Mouse (Mus musculus) layer of hippocampus, postnatal 25 days (tissue): ENCODE results near the gene Smim15. TPM values are rescaled to one million over a fixed set of nuclear protein-coding genes. Genes with fewer than 3 reads are reported as not detected.

Experiments used
- DNase-seq, 2 experiments: peaks; one replicate each; pipeline ENCODE4 v3.0.0; 2022; ENCODE audit warnings: mixed read lengths in 2 of 2, low spot score in 1 of 2; ENCODE audit errors: extremely low spot score in 1 of 2
- total RNA-seq, 2 experiments: library from RNA; stranded (reverse); gene quantifications; 2 replicates each; pipeline ENCODE4 v1.2.3; 2021

The Smim15 gene
- 10 to 100 TPM; 60.2 to 60.4 TPM for total RNA-seq

DNA sequence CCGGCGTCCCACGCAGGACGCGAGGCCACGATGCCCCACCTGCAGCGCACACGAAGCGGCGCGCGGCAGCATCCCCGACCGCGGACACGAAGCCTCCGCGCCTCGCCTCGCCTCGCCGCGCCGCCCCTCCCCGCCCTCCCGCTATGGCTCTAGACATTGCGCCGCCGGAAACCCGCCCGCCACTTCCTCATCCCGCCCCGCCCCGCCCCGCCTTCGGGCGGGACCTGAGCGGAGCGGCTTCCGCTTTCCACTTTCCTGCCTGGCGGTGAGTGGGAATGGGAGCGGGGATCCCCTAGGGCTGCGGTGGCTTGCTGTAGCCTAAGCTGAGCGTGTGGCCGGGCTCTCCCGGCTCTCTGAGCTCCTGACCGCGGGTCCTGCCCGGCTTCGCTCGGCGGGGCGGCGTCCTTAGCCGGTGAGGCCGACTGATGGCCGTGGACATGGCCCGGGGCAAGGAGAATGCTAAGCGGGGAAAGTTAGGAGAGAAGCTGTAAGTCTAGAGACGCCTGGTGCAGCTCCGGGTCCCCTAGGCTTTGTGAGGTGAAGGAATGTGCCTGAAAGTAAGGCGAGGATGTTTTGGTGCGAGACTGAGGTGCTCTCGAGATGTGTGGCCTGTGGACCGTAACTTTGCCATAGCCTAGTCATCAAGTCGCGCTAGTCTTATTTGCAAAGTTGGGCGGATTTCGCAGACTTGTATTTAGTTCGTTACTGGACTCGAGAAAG, at the start of gene Smim15:
Gene Smim15 (plus strand): TSS at position 225 of the 720 bp plus-strand sequence.
- DNase-seq: peak; percentile 75 to 85

DNA sequence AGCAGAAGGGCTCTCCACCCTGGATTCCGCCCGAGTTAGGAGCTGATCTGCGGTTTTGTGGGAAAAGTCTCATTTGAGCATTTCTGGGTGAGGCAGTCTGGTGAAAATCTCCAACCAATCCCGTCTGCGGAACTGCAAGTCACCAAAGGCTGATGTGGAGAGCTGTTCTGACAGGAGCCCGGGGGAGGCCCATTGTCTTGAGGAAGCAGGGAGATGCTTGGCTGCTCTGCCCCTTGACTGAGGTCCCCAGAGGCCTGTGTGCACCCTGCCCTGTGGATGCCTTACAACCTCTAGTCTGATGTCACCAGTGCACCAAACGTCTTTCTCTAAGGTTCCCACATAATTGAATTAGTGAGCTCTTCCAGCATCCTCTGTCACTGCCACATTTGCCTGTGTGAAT, 49.0 kb upstream of the Smim15 start:
- no peak for DNase-seq

DNA sequence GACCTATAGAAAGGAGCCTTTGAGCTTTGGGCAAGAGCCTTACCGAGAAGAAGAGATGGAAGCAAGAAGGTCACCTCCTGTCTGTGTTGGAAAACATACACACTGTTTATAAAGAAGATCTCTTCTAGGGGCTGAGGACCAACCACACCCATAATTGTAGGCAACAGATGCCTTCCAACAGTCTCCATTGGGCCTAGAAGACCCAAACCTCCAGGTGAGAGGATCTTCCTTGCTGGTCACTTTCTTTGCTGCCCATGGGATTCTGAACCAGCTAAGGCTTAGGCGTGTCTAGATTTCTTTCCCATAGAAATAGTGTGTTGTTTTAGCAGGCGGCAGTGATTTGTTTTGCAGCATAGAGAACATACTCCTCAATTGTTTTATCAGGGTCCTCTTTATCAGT, 47.9 kb upstream of the Smim15 start:
- no peak for DNase-seq

DNA sequence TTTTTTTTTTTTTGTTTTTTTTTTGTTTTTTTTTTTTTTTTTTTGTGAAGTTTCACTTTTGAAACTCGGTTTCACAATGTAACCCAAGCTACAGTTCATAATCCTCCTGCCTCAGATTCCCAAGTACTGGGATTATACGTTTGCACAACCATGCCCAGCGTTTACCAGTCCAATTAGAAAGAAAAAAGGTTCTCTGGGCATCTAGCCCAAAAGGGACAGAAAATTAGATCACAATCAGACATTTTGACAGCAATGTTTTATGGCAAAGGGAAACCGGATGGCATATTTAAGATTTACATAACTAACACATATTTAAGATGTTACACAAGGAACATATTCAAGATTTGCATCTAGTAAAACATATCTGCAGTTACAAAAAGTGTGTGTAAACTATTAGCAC, 36.4 kb upstream of the Smim15 start:
- no peak for DNase-seq

DNA sequence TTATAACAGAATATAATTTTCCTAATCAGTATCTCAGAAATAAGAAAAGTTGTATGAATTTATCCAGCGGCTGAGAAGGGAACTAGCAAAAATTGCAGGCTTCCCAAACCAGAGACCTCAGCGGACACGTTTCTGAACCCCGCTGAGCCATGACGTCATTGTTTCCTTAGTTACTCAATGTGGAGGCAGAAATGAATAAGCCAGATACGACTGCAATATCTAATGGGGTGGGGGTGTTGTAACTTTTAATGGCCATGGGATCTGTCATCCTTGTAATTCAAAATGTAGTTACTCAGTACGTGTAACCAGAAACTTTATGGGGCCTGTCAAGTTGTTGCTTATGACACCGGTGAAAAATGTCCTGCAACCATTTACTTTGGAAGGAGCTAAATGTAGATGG, 31.1 kb upstream of the Smim15 start:
- DNase-seq: no peak

DNA sequence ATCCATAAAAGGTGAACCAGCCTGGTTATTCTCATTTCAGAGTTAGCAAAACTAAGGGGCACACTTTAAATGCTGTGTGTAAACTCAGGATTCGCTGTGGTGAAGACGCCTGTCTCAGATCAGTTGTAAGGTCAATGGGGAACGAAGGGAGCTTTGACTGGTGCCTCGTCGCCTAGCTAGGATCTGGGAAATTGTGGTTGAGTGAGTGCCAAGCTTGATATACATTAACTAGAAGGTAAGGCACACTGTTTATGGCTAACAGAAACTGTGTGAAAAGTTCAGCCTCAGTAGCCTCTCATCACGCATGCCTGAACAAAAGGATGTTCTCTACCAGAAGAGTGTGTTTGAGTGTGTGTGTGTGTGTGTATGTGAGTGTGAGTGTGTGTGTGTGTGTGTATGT, 30.4 kb upstream of the Smim15 start:
- no peak for DNase-seq

DNA sequence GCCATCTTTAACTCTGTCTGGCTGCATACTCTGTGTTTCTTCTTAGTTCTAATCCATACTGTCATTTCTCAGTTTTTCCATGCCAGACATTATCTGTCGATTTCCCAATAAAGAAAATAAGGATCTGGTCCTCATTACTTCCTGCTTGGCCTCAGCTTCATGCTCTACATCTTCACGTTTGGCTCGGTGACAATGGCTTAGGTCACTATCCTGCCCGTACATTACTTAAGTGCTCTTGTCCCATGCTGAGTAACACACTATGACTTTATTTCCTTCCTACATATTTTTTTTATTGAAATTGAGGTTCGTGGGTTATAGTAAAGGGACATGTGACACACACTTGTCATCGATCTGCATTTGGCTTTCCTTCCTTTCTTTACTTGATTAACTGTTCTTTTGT, 29.1 kb upstream of the Smim15 start:
- no peak for DNase-seq

DNA sequence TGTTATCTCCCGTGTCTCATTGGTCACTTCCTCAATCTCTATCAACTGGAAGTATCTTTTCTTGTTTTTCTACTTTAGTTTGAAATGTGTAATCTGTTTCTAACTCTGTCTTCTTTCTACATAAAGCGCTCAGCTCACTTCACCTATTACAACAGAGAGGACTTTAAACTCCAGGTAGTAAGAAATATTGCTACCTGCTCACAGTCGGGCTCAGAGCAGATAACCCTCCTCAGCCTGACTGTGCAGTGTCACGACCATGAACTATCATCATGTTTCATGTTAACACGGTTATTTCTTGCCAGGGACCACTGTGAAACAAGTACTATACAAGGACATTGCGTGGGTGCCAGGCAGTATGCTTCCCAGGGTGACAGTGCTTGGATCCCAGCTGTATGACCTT, 26.9 kb upstream of the Smim15 start:
- DNase-seq: no peak

DNA sequence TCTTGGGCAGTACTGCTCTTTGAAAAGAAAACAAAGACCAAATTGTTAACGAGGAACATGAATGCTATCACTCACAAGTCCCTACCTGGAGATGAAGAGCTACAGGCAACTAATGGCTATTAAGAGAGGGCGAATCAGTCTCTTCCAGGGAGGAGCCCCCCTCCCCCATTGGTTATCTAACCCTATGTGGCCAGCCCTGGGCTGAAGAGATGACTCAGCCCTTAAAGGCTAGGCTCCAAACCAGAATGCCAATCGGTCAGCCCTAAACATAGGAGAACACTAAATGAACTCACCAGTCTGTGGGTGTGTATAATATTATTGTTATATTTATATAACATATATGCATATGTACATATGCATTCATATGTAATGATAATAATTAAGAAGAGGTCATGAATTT, 18.4 kb upstream of the Smim15 start:
- DNase-seq: no peak

DNA sequence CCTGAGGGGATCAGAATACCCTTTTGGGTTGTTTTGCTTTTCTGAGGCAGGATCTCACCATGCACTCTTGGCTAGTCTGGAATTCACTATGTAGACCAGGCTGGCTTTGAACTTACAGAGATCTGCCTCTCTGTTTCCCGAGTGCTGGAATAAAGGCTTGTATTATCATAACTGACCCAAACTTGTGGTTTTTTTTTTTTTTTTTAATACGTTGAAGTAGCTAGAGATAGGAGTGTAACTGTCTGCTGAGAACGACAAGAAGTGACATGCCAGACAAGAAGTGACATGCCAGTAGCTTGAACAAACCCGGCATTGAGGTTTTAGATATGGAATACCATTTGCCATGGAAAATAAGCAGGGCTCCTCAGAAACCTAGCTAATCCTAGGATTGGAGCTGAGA, 11.5 kb upstream of the Smim15 start:
- no peak for DNase-seq

DNA sequence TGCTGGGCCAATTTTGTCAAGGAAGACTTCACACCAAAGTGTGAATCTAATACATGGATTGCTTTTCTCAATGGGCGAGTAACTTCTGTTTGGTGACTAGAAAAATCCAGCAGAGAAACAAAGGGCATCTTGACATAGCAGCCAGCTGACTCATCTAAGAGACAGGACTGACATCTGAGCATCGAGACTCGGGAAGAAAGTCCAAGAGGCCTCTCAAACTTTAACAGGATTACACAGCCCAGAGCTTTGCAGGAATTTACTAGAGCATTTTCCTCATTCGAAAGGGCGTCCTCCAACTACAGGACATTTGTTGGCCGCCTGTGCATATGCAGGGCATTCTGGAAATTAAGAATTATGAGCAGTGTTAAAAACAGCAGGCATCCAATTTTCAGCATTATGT, 4.9 kb upstream of the Smim15 start:
- no peak for DNase-seq

DNA sequence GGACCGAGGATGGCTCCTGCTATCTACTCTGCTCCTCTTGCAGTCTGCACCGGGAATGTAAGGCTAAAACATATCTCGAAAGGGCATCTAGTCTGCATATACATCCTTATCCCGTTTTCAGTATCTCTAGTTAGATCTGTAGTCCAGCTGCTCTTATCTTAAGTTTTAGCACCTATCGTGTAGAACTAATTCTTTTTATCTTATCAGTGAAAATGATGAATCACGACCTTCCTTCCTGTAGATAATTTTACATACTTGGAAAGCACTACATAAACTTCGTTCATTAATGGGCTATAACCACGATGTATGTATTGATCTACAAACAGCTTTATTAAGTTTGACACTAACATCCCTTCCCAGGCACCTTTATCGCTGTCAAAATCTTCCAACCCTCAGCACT, 4.3 kb upstream of the Smim15 start:
- DNase-seq: no peak

DNA sequence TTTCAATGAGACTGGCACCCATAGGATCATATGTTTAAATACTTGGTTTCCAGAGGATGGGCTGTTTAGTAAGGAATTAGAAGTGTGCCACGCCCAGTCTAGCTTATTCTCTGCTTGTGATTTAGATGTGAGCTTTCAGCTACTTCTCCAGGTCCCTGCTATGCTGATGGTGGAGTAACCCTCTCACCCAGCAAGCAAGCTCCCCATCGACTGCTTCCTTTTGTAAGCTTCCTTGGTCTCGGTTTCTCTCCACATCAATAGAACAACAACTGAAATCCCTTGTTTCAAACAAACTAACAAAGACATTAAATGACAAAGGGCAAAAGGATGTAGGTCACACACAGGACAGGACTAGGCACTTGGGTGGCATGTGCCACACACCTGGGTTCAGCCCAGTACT, 3.8 kb upstream of the Smim15 start:
- DNase-seq: no peak

DNA sequence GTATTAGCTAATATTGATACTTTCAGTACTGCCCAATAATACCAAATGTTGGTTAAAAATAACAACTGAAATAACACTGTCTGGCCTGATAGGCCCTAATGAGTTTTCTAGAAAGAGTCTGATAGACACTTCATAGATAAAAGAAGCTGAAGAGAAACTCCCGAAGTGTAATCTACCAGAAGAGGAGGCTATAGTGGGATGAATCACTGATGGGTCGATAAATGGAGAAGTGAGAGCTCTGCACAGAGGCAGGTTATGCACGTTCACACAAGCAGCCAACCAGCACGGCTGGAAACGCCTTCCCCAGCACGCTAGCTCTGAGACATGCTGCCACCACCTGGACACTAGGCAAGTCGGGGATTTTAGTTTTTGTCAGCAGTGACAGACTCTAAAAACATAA, 2.9 kb upstream of the Smim15 start:
- peak; percentile 33 to 50 for DNase-seq

DNA sequence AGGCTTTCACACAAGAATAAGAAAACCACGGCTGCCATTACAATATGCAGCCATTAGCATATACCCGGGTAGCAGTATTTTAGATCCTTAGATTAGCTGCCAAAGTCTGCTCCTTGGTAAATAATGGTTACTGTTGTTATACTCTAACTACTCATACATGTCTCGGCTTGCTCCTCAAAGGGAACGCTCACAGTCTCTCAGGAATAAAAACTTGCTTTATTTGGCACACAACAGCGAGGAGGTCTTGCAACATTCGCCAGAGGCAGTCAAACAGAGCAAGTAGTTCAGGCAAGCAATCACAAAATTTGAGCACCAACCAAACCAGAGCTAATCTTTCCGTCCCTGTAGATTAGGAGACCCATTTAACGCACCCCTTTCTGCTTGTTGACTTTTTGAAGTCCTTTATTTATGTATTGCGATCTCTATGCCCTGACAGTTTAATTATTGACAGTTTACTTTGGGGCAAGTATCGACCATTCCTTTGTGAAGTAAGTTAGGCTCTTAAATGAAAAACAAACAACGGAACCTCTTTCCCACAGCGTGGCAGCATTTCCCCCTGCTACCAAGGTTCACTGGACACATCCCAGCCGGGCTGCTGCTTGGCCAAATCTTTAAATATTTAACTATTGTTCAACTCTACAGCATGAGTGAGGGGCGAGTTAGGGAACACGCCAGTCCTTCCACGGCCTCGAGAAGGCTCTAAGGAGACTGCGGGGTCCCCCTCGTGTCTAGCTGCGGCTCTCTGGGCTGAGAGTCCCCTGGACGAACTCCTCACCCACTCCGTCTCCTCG, 620 bp upstream of the Smim15 start:
- no peak for DNase-seq

DNA sequence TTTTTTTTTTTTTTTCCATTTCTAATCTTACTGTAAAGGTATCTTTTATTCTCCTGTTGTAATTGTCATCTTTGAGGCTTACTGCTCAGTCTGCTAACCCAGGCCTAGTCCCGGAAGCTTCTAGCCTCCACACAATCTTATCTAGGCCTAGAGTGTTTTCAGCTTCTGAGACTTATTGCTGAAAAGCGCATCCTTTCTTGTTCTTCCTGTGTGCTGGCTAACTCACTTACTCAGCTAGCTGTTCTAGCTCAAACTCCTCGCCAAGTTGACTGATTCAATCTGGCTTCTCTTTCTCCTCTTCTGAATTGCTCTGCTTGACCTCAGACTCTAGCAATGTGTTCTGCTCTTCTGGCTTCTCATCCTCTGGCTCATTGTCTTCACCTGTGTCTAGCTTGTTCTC, 1.4 kb downstream of the Smim15 start:
- DNase-seq: no peak

DNA sequence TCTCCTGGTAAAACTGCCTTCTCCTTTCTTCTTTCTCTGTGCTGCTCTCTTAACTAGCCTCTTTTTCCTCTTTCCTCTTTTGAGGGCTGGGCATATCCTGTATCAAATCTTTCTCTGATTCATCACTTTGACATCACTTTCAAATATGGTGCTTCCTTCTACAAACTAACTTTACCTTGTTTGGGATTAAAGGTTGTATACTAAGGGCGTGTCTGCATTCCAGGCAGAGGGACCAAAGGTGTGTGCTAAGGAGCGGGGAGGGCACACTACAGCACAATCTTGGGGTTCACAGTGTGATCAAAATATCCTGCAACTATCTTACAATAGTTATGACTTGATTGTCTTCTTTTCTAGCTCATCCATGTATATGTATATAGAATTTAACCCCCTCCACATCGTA, 1.8 kb downstream of the Smim15 start:
- DNase-seq: no peak

DNA sequence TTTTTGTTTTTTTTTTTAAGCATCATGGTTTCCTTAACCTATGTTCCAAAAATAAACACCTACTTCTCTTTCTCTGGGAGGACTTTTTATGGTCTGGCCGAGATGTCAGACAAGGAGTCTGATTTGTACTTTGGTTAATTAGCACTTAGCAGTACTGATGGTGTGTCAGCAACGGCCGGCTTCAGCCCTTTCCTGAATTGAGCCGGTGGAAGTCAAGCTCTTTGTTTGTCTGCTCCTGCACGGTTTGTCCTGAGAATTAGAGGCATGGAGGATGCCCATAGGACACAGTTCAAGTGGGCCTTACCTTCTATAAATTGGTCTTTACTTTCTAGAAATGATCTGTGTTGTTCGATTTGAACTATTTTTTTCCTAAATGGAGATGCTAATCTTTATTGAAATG, 2.6 kb downstream of the Smim15 start:
- DNase-seq: no peak

DNA sequence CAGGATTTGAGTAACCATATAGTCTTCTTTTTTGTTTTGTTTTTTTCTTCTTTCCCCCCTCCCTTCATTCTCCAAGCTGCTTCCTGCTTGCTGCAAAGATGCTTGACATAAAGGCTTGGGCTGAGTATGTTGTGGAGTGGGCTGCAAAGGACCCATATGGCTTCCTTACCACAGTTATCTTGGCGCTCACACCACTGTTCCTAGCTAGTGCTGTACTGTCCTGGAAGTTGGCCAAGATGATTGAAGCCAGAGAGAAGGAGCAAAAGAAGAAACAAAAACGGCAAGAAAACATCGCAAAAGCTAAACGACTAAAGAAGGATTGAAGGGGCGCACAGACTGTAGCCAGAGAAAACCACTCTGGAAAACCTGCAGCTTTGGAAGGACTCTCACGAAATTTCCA, 3.1 kb downstream of the Smim15 start:
- no peak for DNase-seq

DNA sequence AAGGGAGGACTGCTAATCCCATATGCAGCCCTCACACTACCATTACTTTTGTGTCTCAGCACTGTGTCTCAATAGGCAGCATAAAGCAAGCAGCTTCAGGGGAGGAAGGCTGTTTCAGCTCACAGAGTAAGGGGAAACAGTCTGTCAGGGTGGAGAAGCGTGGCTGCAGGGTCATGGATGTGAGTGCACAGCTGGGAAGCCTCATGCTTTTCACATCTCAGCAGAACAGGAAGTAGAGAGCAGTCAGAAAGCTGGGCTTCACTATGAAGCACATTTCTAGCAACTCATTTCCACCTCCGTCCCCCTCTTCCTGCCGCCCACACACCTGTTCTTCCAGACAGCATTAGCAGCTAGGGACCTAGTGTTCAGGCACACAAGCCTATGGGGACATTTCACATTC, 12.7 kb downstream of the Smim15 start:
- DNase-seq: no peak

DNA sequence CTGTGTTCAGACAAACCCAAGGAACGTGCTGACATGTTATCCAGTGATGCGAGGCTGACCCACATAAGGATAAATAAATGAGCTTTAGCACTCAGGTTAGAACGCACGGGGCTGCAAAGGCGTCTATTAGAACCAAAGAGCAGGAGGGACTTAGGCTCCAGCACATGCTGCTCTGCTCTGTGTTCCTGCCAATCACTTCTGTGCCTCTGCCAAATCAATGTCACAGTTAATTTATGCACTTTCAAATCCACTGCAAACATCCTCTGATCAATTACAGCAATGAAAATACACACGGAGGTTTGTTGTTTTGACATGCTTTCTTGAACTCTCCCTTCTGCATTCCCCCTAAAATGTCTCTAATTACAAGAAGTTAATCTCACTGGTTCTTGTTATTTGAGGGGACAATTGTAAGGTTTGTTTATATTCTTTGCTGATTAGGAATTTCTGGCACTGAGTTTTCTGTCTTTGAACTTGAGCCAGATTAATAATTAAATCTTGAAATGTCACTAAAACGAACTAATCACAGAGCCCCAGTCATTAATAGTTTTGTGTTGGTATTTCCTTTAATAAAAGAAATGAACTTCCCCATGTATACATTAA, 16.1 kb downstream of the Smim15 start:
- no peak for DNase-seq
